Mouse (Mus musculus) c-Kit-negative CD71-positive TER-119-positive erythroid progenitor cells, embryonic 14.5 days (primary cell): Measurements from ENCODE around the gene Tmc7.

Experiments
- DNase-seq: peaks from one replicate; pipeline ENCODE4 v3.0.0-alpha.2; 2013; ENCODE audit warnings: low read depth, low spot score

Tmc7 gene

GRCm38 (mm10) chr7:118499784-118500435 is 84.6 kb downstream of the Tmc7 start:
- DNase-seq, result no peak

- DNase-seq, result no peak
Observed at GRCm38 (mm10) chr7:118498984-118499783, 85.4 kb downstream of the Tmc7 start.

GRCm38 (mm10) chr7:118494892-118495579 is 89.5 kb downstream of the Tmc7 start:
- DNase-seq, result no peak

- DNase-seq, result no peak
Observed at GRCm38 (mm10) chr7:118493892-118494291, 90.6 kb downstream of the Tmc7 start.

- DNase-seq, result no peak
Observed at GRCm38 (mm10) chr7:118491431-118492147, 92.9 kb downstream of the Tmc7 start, which contains the start of gene Itpripl2. TSS of gene Itpripl2 (minus strand) at chr7:118491975.

GRCm38 (mm10) chr7:118490666-118491430 is 93.7 kb downstream of the Tmc7 start:
- DNase-seq, result no peak

GRCm38 (mm10) chr7:118489706-118490665 is 94.5 kb downstream of the Tmc7 start:
- DNase-seq, result no peak

GRCm38 (mm10) chr7:118488060-118488664 is 96.4 kb downstream of the Tmc7 start:
- no peak for DNase-seq

GRCm38 (mm10) chr7:118486917-118487316 is 97.6 kb downstream of the Tmc7 start:
- no peak for DNase-seq
